Mouse (Mus musculus): ENCODE data around the gene Mrpl45.

Gene Mrpl45

GRCm38 (mm10) chr11:97362943-97363643, 47.6 kb downstream of the Mrpl45 start:
- peak; percentile 48 for DNase-seq (ENCODE audit: low read depth, low spot score)

GRCm38 (mm10) chr11:97363644-97363995, 48.1 kb downstream of the Mrpl45 start:
- no peak for DNase-seq (ENCODE audit: low read depth, low spot score)

GRCm38 (mm10) chr11:97365556-97365955, 50.0 kb downstream of the Mrpl45 start:
- no peak for DNase-seq (ENCODE audit: low read depth, low spot score)

- no peak for DNase-seq (ENCODE audit: low read depth, low spot score)
Observed at GRCm38 (mm10) chr11:97368501-97368900, 53.0 kb downstream of the Mrpl45 start.

- no peak for DNase-seq (ENCODE audit: low read depth, low spot score)
Observed at GRCm38 (mm10) chr11:97370329-97371091, 55.0 kb downstream of the Mrpl45 start.

GRCm38 (mm10) chr11:97372159-97372864, 56.8 kb downstream of the Mrpl45 start:
- no peak for DNase-seq (ENCODE audit: low read depth, low spot score)

- no peak for DNase-seq (ENCODE audit: low read depth, low spot score)
Observed at GRCm38 (mm10) chr11:97373402-97373801, 57.9 kb downstream of the Mrpl45 start.

Measured in CD4-positive, CD25-positive, alpha-beta regulatory T cell, adult 2 months (primary cell).